Mouse (Mus musculus): ENCODE results near the gene Gsk3a. TPM values are rescaled to one million over a fixed set of nuclear protein-coding genes. Genes with fewer than 3 reads are reported as not detected.
A peak's percentile ranks its signal among the peaks of the same experiment; 100 is the strongest.

The Gsk3a gene
- total RNA-seq, 2 experiments from 2014 or later, result 74.1 to 77.4 TPM

GRCm38 (mm10) chr7:25206094-25206830 is 31.4 kb downstream of the Gsk3a start:
- H3K4me3 ChIP-seq, result no peak overlapping the region
- no peak overlapping the region for H3K27ac ChIP-seq
- TF ChIP-seq CTCF (IDR thresholded peaks at IDR 0.05), result no peak
- peak; percentile 67 for DNase-seq
- intact Hi-C loops (cut with DNase I), result no loop called here

GRCm38 (mm10) chr7:25205355-25206093 is 32.1 kb downstream of the Gsk3a start:
- TF ChIP-seq CTCF (IDR thresholded peaks at IDR 0.05), result no peak
- intact Hi-C loops (cut with DNase I), result no loop called here

GRCm38 (mm10) chr7:25203624-25204023 is 34.0 kb downstream of the Gsk3a start:
- no peak overlapping the region for H3K4me3 ChIP-seq
- no peak for DNase-seq
- no peak overlapping the region for H3K27ac ChIP-seq
- TF ChIP-seq CTCF (IDR thresholded peaks at IDR 0.05), result no peak
- intact Hi-C loops (cut with DNase I), result no loop called here

More at GRCm38 (mm10) chr7:25205355-25206093, 32.1 kb downstream of the Gsk3a start:
- H3K4me3 ChIP-seq, result no peak overlapping the region
- no peak for DNase-seq
- H3K27ac ChIP-seq, result peak overlapping the region; percentile 28; the same call in 1 of the 2 replicates

- intact Hi-C loops (cut with DNase I), result no loop called here
- TF ChIP-seq CTCF (IDR thresholded peaks at IDR 0.05), result no peak
- Histone ChIP-seq H3K27ac (no peak overlapping the region), H3K4me3 (no peak overlapping the region)
- no peak for DNase-seq
Measured at GRCm38 (mm10) chr7:25197384-25198018, 40.1 kb downstream of the Gsk3a start.

- intact Hi-C loops (cut with DNase I), result no loop called here
- no peak for TF ChIP-seq CTCF (IDR thresholded peaks at IDR 0.05)
- no peak for DNase-seq
- no peak overlapping the region for H3K4me3 ChIP-seq
- H3K27ac ChIP-seq, result no peak overlapping the region
Measured at GRCm38 (mm10) chr7:25196107-25196506, 41.5 kb downstream of the Gsk3a start.

- intact Hi-C loops (cut with DNase I), result no loop called here
- TF ChIP-seq CTCF (IDR thresholded peaks at IDR 0.05), result no peak
- no peak overlapping the region for H3K27ac ChIP-seq
- DNase-seq, result no peak
- no peak overlapping the region for H3K4me3 ChIP-seq
Measured at GRCm38 (mm10) chr7:25195148-25195547, 42.5 kb downstream of the Gsk3a start.

GRCm38 (mm10) chr7:25192110-25192509 is 45.5 kb downstream of the Gsk3a start:
- intact Hi-C loops (cut with DNase I), result no loop called here
- no peak overlapping the region for H3K4me3 ChIP-seq
- no peak for DNase-seq
- H3K27ac ChIP-seq, result no peak overlapping the region
- TF ChIP-seq CTCF (IDR thresholded peaks at IDR 0.05), result no peak

GRCm38 (mm10) chr7:25190806-25191205 is 46.8 kb downstream of the Gsk3a start:
- Histone ChIP-seq H3K27ac (no peak overlapping the region), H3K4me3 (no peak overlapping the region)
- TF ChIP-seq CTCF (IDR thresholded peaks at IDR 0.05), result no peak
- no peak for DNase-seq
- intact Hi-C loops (cut with DNase I), result no loop called here

- no peak overlapping the region for H3K27ac ChIP-seq
- peak; percentile 88 for DNase-seq
- intact Hi-C loops (cut with DNase I), result loop anchor here (1.0 kb wide), 1 partner anchor 55 kb away; no protein-coding TSS in a partner anchor
- no peak overlapping the region for H3K4me3 ChIP-seq
- TF ChIP-seq CTCF (IDR thresholded peaks at IDR 0.05), result peak; percentile 99
Measured at GRCm38 (mm10) chr7:25187662-25188650, 49.7 kb downstream of the Gsk3a start.

- intact Hi-C loops (cut with DNase I), result no loop called here
- TF ChIP-seq CTCF (IDR thresholded peaks at IDR 0.05), result no peak
- no peak for DNase-seq
- Histone ChIP-seq H3K4me3 (no peak overlapping the region), H3K27ac (no peak overlapping the region)
Measured at GRCm38 (mm10) chr7:25184091-25184490, 53.6 kb downstream of the Gsk3a start.

GRCm38 (mm10) chr7:25181814-25182213 is 55.8 kb downstream of the Gsk3a start:
- H3K27ac ChIP-seq, result no peak overlapping the region
- no peak for DNase-seq
- intact Hi-C loops (cut with DNase I), result no loop called here
- H3K4me3 ChIP-seq, result no peak overlapping the region
- TF ChIP-seq CTCF (IDR thresholded peaks at IDR 0.05), result no peak

- no peak overlapping the region for H3K27ac ChIP-seq
- H3K4me3 ChIP-seq, result no peak overlapping the region
- intact Hi-C loops (cut with DNase I), result no loop called here
- DNase-seq, result peak; percentile 40
- peak; percentile 70 for TF ChIP-seq CTCF (IDR thresholded peaks at IDR 0.05)
Measured at GRCm38 (mm10) chr7:25181331-25181790, 56.3 kb downstream of the Gsk3a start.
